Mouse (Mus musculus) forebrain, embryonic 12.5 days (tissue): ENCODE data around the gene Mcmbp. TPM values are rescaled to one million over a fixed set of nuclear protein-coding genes. Genes with fewer than 3 reads are reported as not detected.
"Not testable (repeated sequence)": the region's sequence is repeated elsewhere in the genome, so short reads cannot be mapped to it uniquely, and the experiment has no call there.

Experiments
- ATAC-seq: fragments of 200-750 bp; cut with Nextera tagmentation; 2 replicates; pipeline ENCODE4 v1.8.0; 2017; ENCODE audit warnings: moderate TSS enrichment; ENCODE audit not compliant: low FRiP score
- H3K27ac ChIP-seq: fragments of 300-500 bp; sonication (generic); 2 replicates; pipeline ENCODE4 v1.5.1; 2016; ENCODE audit warnings: mild to moderate bottlenecking
- H3K27me3 ChIP-seq: fragments of 300-500 bp; sonication (generic); 2 replicates; pipeline ENCODE4 v1.6.1; 2016; ENCODE audit warnings: mild to moderate bottlenecking
- H3K36me3 ChIP-seq: fragments of 300-500 bp; sonication (generic); replicated peaks from 2 replicates; pipeline ENCODE4 v1.6.1; 2016; ENCODE audit warnings: mild to moderate bottlenecking
- H3K4me1 ChIP-seq: fragments of 300-500 bp; sonication (generic); 2 replicates; pipeline ENCODE4 v1.6.1; 2016
- H3K4me2 ChIP-seq: fragments of 300-500 bp; sonication (generic); 2 replicates; pipeline ENCODE4 v1.6.1; 2016; ENCODE audit warnings: mild to moderate bottlenecking, moderate library complexity
- H3K4me3 ChIP-seq: fragments of 300-500 bp; sonication (generic); replicated peaks from 2 replicates; pipeline ENCODE4 v1.5.1; 2016; ENCODE audit warnings: mild to moderate bottlenecking
- H3K9ac ChIP-seq: fragments of 300-500 bp; sonication (generic); 2 replicates; pipeline ENCODE4 v1.6.1; 2016; ENCODE audit warnings: mild to moderate bottlenecking
- H3K9me3 ChIP-seq: fragments of 300-500 bp; sonication (generic); 2 replicates; pipeline ENCODE4 v1.6.1; 2016
- WGBS: fragments of 180-500 bp; shearing (Covaris S2); methylation state at CpG from one replicate; pipeline ENCODE4 v1.1.7; 2016; 5-methylcytosine and 5-hydroxymethylcytosine counted together
- polyA plus RNA-seq: library from polyadenylated mRNA; unstranded; fragments of >200 nt; fragmentation: Nextera tagmentation; extraction: Ambion mirVana; gene quantifications from 2 replicates; pipeline ENCODE4 v1.2.1, GENCODE M21; 2016

Gene Mcmbp
- polyA plus RNA-seq, 1 experiment from 2014 or later, result 73.3 TPM

DNA sequence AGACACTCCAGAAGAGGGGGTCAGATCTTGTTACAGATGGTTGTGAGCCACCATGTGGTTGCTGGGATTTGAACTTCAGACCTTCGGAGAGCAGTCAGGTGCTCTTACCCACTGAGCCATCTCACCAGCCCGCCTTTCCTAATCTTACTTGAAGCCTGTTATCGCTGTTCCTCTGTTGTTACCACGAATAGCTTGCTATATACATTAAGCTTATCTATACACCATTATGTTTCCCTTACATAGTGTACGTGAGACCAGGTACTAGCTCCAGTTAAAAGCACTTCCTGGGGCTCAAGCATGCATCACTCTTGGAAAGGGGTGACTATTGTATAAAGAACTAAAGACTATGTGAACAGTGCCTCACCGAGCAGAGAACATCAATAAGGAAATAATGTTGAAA lies 40.3 kb downstream of the Mcmbp start:
- not testable (repeated sequence) for H3K9ac ChIP-seq, H3K4me1 ChIP-seq, H3K27me3 ChIP-seq, H3K9me3 ChIP-seq, H3K27ac ChIP-seq, H3K4me2 ChIP-seq, ATAC-seq, H3K4me3 ChIP-seq
- 91% methylated on average over 6 of the region's 6 CpGs for WGBS
- H3K36me3 ChIP-seq, result peaks cover 83% of the 10 kb centered on the region

DNA sequence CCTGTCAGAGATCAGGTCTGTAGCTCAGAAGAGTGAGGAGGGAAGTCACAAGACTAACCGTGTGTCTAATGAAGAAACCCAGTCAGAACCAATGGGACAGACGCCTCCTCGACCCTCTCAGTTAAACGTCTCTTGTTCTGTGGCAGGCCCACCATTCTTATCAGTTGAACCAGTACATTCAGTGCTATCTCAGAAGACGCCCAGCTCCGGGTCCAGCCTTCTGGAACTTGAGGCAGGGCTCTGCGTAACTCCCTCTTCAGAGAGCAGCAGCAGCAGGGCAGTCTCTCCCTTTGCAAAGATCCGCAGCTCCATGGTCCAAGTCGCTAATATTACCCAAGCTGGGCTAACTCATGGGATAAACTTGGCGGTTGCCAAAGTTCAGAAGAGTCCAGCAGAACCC lies 45.4 kb downstream of the Mcmbp start:
- no peak for ATAC-seq
- Histone ChIP-seq H3K4me2 (no peak overlapping the region), H3K4me1 (peaks cover 13% of the 10 kb centered on the region), H3K9me3 (no peaks in the 10 kb centered on the region), H3K4me3 (no peak overlapping the region), H3K9ac (no peak overlapping the region), H3K36me3 (peaks cover 61% of the 10 kb centered on the region), H3K27me3 (no peaks in the 10 kb centered on the region), H3K27ac (no peak overlapping the region)
- WGBS, result 90% methylated on average over 10 of the region's 10 CpGs

DNA sequence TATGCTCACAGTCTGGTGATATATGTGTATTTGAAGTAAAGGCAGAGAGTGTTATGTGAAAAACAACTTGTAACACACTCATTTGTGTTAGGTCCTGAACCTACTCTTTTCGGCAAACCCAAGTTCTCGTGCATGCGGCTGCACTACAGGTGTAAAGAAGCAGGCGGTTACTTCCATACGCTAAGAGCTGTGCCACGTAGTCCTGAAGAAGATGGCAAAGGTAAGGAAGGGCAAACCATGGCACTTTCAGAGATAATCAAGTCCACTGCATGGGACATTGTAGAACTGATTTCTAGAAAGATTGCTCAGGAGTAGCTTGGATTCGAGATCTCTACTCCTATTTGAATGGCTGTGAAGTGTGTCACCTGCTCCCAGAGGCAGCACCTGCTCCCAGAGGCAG lies 48.1 kb downstream of the Mcmbp start:
- no peaks in the 10 kb centered on the region for H3K27me3 ChIP-seq
- peaks cover 17% of the 10 kb centered on the region for H3K9me3 ChIP-seq
- no peak overlapping the region for H3K4me2 ChIP-seq
- H3K4me1 ChIP-seq, result peaks cover 16% of the 10 kb centered on the region
- no peak for ATAC-seq
- no peak overlapping the region for H3K4me3 ChIP-seq
- 91% methylated on average over 7 of the region's 7 CpGs for WGBS
- peaks cover 54% of the 10 kb centered on the region for H3K36me3 ChIP-seq
- no peak overlapping the region for H3K9ac ChIP-seq
- no peak overlapping the region for H3K27ac ChIP-seq

DNA sequence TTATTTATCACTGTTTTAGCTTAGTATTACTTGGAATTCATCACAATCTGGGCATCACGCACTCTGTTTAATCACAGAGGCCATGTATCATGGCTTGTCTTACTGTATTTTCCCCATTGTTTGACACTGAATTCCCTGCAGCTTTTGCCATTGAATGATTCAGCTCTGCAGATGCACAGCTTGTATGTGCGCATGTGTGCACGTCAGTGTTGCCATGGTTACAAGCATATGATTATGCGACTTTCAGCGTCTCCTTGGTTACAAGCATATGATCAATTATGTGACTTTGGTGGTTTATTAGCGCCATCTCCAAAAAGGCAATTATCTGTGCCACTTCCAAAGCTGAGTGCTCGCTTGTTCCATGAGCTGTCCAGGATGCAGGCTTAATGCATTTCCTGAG lies 49.5 kb downstream of the Mcmbp start:
- peak overlapping the region; percentile 43; the same call in 1 of the 2 replicates for H3K9ac ChIP-seq
- ATAC-seq, result peak; percentile 65
- peaks cover 17% of the 10 kb centered on the region for H3K9me3 ChIP-seq
- no peaks in the 10 kb centered on the region for H3K27me3 ChIP-seq
- H3K36me3 ChIP-seq, result peaks cover 62% of the 10 kb centered on the region
- H3K4me3 ChIP-seq, result peak overlapping the region; percentile 47
- peaks cover 17% of the 10 kb centered on the region for H3K4me1 ChIP-seq
- H3K4me2 ChIP-seq, result peak overlapping the region; percentile 51
- WGBS, result 48% methylated on average over 7 of the region's 7 CpGs
- H3K27ac ChIP-seq, result peak overlapping the region; percentile 75

DNA sequence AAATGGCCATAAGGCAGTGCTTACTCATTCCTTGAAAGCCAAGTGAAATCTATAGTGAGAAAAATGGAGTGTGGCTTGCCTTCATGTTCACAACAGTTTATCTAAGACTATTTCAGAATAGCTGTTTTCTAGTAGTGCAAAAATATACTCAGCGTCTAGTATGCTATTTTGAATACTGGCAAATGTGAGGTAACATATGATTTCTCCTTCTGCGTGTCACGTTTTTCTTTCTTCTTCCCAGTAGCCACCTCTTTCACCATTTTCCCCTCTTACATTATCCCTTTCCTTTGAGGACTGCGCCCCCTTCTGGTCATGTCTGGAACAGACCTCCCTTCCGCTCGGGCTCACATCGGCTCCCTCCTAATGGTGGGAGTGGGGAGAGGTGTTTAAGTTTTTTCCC lies 50.2 kb downstream of the Mcmbp start:
- Histone ChIP-seq H3K36me3 (peaks cover 64% of the 10 kb centered on the region), H3K9ac (peak overlapping the region; percentile 50; the same call in 1 of the 2 replicates), H3K4me1 (peaks cover 17% of the 10 kb centered on the region), H3K27me3 (no peaks in the 10 kb centered on the region), H3K4me3 (peak overlapping the region; percentile 47), H3K4me2 (peak overlapping the region; percentile 51), H3K9me3 (peaks cover 17% of the 10 kb centered on the region), H3K27ac (peak overlapping the region; percentile 75)
- WGBS, result 9% methylated on average over 7 of the region's 7 CpGs
- peak; percentile 62 for ATAC-seq

DNA sequence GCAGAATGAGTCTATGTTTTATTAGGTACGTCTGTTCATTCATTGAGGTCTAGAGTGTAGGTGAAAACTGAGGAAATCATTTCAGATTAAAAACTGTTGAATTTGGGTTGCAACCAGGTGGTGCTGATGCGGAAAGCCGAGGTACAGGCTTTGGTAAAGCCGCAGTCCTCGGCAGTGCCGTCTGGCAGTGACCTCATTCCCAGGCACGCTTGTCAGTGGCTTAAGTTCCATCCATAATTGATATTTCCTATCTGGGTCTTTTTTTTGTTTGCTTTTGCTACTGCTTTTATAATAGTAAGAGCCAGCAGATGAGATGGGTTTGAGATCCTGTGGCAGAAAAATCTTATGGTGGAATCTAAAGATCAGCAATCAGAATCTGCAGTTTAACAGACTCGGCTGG lies 50.9 kb downstream of the Mcmbp start:
- Histone ChIP-seq H3K4me2 (peak overlapping the region; percentile 51), H3K4me3 (peak overlapping the region; percentile 47), H3K36me3 (peaks cover 62% of the 10 kb centered on the region), H3K9me3 (peaks cover 17% of the 10 kb centered on the region), H3K9ac (peak overlapping the region; percentile 50), H3K4me1 (peaks cover 17% of the 10 kb centered on the region), H3K27ac (peak overlapping the region; percentile 75), H3K27me3 (no peaks in the 10 kb centered on the region)
- ATAC-seq, result no peak
- 63% methylated on average over 8 of the region's 8 CpGs for WGBS

DNA sequence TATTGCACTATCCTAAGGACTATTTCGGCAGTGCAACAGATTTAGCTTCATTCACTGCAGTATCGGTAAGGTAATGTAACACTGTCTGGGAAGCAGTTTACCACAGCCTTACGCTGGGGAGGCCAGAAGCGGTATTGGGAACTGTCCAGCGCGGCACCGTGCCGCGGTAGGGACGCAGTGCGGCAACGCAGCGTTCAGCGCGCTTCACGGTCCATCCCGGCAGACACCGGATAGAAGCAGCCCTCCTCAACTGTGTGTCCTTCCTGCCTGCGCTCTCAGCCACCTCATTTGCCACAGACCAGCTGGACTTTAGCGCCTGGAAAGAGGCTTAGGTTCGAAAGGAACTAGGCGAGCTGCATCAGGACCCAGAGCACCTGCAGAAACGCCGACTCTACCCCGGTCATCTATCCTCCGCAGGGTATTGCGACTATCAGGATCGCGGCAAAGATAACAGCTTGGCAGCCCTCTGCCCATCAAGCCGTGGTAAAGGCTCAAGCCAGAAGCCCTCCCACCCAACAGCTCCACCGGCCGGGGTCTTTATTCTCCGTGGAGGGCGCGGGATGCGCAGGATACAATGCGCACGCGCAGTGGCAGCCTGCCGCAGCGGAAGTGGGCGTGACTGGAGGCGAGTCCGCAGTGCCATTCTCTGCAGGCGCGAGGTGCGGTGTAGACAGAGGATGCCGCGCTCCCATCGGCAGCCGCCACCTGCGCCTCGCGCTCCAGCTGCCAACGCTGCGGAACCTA lies 52.3 kb downstream of the Mcmbp start:
- Histone ChIP-seq H3K9ac (peak overlapping the region; percentile 54), H3K9me3 (peaks cover 17% of the 10 kb centered on the region), H3K4me1 (peaks cover 17% of the 10 kb centered on the region), H3K4me2 (peak overlapping the region; percentile 51), H3K4me3 (peak overlapping the region; percentile 47), H3K27ac (peak overlapping the region; percentile 94), H3K36me3 (peaks cover 59% of the 10 kb centered on the region), H3K27me3 (no peaks in the 10 kb centered on the region)
- 58% methylated on average over 56 of the region's 56 CpGs for WGBS
- peak; percentile 85 for ATAC-seq

DNA sequence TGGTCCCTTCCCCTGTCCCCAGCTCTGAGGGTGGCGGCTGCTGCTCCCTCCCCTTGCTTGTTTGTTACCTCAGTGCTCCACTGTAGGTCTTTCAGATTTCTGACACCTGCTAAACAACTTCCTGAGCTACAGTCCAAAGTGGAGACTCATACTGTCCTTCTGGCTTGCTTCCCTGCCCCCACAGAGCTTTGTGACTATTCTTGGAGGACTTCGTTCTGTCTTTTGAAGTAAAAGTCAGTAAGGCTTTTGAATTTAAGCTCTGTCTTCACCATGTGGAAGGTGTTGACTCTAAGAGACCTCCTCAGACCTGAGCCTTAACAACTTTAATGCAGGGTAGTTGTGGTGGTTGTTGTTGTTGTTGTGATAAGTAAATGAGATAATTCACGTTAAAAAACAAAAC lies 61.7 kb downstream of the Mcmbp start:
- Histone ChIP-seq H3K27me3 (no peaks in the 10 kb centered on the region), H3K9ac (no peak overlapping the region), H3K4me2 (no peak overlapping the region), H3K9me3 (no peaks in the 10 kb centered on the region), H3K4me1 (peaks cover 2% of the 10 kb centered on the region), H3K36me3 (peaks cover 8% of the 10 kb centered on the region; the same call in 1 of the 2 replicates), H3K27ac (no peak overlapping the region), H3K4me3 (no peak overlapping the region)
- no peak for ATAC-seq
- WGBS, result 64% methylated on average over 3 of the region's 3 CpGs

DNA sequence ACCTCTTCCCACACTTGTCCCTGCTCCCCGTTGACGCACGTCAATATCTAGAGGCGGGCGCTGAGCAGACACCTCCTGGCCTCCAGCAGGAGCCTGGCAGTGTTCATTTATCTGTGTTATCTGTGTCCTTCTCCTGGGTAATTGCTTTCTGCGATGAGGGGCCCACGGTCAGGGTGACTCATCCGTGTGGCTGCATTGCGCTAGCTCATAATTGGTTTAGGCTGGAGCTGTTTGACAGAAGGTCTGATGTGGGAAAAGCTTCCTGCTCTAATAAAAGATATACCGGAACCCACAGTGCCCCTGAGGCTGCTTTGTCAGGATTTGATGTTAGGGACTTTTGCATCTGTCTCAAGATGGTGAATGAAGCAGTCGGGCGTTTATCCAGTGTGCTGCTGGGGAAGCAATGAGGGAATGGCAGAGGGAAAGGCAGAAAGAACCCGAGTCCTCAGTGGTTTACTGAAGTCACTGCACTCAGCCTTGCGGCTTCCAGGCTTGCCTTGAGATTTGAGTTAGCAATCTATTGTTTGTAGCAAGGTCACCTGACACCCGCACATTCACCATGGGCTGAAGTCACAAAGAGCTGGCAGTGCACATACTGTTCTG lies 67.8 kb downstream of the Mcmbp start:
- 3% methylated on average over 15 of the region's 15 CpGs for WGBS
- ATAC-seq, result peak; percentile 88
- no peaks in the 10 kb centered on the region for H3K27me3 ChIP-seq
- peak overlapping the region; percentile 36; the same call in 1 of the 2 replicates for H3K9ac ChIP-seq
- no peaks in the 10 kb centered on the region for H3K9me3 ChIP-seq
- peak overlapping the region; percentile 86 for H3K27ac ChIP-seq
- 0 out of 2 replicates have a peak overlapping the region, but pooled peaks have one; percentile 7 for H3K4me3 ChIP-seq
- H3K4me2 ChIP-seq, result peak overlapping the region; percentile 49
- peaks cover 29% of the 10 kb centered on the region for H3K4me1 ChIP-seq
- peaks cover 9% of the 10 kb centered on the region for H3K36me3 ChIP-seq

DNA sequence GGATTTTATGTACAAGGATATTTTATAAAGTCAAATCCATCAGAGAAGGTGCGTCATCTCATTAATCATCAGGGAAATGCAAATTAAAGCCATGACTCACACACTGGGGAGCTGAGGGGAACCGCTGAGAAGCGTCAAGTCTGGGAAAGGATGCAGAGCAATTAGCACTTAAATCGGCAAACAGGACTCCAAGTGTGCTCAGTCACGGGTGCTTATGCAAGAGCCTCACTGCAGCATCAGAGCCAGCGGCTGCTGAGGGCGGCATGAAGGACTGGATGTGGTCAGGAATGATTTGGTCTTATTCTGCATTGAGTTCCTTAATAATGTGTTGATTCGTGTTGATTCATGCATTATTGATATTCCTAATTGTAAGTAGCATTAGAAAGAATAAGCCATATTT lies 68.3 kb downstream of the Mcmbp start:
- peak; percentile 91 for ATAC-seq
- Histone ChIP-seq H3K9ac (peak overlapping the region; percentile 36; the same call in 1 of the 2 replicates), H3K36me3 (peaks cover 9% of the 10 kb centered on the region), H3K27ac (peak overlapping the region; percentile 86), H3K4me1 (peaks cover 33% of the 10 kb centered on the region), H3K27me3 (no peaks in the 10 kb centered on the region), H3K9me3 (no peaks in the 10 kb centered on the region), H3K4me3 (no peak overlapping the region), H3K4me2 (peak overlapping the region; percentile 49)
- WGBS, result 7% methylated on average over 8 of the region's 8 CpGs

DNA sequence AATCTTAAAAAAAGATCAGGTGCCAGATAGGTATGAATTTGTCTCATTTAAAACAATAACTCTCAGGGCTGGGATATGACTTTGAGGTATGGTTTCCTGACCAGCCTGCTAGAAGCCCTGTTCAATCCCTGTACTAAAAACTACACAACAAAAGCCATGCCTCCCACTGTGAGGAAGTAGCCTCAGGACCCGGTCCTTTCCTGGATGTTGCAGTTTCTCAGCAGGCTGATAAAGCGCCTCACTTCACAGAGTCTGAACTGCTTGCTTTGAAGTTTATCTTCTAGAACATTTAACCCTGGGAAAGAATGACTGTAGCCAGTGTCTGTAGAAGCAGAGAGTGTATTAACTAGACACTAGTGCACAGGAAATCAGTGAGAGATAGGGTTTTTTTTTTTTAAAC lies 71.5 kb downstream of the Mcmbp start:
- no peak for ATAC-seq
- Histone ChIP-seq H3K4me1 (peaks cover 33% of the 10 kb centered on the region), H3K36me3 (peaks cover 14% of the 10 kb centered on the region), H3K9me3 (no peaks in the 10 kb centered on the region), H3K27me3 (no peaks in the 10 kb centered on the region), H3K27ac (no peak overlapping the region), H3K4me3 (no peak overlapping the region), H3K4me2 (no peak overlapping the region), H3K9ac (no peak overlapping the region)
- WGBS, result 38% methylated on average over 2 of the region's 2 CpGs

DNA sequence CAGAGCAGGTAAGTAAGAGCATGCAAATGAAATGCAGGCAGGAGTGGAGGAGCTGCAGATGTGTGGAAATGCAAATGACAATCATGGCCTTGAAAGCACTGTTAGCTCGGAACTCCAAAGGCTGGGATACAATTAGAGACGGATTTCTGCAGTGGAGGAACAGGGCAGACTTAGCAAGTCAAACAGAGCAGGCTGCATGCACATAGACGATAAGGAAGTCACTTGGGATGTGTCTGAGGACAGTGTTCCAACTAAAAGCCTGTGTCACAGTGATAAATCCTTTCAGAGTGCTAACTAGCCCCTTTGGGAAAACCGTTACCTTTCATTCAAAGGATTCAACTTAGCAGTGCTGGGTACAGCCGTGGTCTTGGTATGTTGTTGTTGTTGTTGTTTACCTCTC lies 72.5 kb downstream of the Mcmbp start:
- H3K4me1 ChIP-seq, result peaks cover 23% of the 10 kb centered on the region
- no peak for ATAC-seq
- WGBS, result 54% methylated on average over 5 of the region's 5 CpGs
- H3K9me3 ChIP-seq, result no peaks in the 10 kb centered on the region
- peak overlapping the region; percentile 59 for H3K27ac ChIP-seq
- no peaks in the 10 kb centered on the region for H3K27me3 ChIP-seq
- peaks cover 14% of the 10 kb centered on the region for H3K36me3 ChIP-seq
- H3K4me2 ChIP-seq, result no peak overlapping the region
- no peak overlapping the region for H3K9ac ChIP-seq
- no peak overlapping the region for H3K4me3 ChIP-seq
